Mouse (Mus musculus) stomach, postnatal 0 days (tissue): ENCODE measurements around the gene Auts2.

ENCODE experiments used
- CTCF ChIP-seq: IDR thresholded peaks from 2 replicates; pipeline ENCODE4 v1.5.1; 2016; ENCODE audit warnings: antibody characterized with exemption, low read depth, mild to moderate bottlenecking, moderate library complexity
- EP300 ChIP-seq: optimal IDR thresholded peaks from 2 replicates; pipeline ENCODE3; 2016; ENCODE audit warnings: antibody characterized with exemption

DNA sequence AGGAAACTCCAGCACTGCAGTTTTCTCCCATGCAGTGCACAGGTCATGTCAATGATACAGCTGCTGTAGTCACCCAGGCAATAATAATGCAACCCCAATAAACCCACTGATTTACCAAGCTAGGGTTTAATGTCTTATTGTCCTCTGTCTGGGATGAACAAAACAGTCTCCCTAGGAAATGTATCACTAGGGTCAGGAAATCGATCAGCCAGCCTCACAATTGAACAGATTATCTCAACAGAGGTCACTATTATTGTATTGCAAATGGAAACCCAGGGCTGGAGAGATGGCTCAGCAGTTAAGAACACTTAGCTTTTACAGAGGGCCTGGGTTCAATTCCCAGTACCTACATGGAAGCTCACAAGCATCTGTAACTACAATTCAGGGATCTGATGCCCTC, 65.6 kb downstream of the Auts2 start:
- TF ChIP-seq CTCF (no peak), EP300 (no peak)
